7 mouse cellular contexts compared by ENCODE assay signal in the genomic region with DNA sequence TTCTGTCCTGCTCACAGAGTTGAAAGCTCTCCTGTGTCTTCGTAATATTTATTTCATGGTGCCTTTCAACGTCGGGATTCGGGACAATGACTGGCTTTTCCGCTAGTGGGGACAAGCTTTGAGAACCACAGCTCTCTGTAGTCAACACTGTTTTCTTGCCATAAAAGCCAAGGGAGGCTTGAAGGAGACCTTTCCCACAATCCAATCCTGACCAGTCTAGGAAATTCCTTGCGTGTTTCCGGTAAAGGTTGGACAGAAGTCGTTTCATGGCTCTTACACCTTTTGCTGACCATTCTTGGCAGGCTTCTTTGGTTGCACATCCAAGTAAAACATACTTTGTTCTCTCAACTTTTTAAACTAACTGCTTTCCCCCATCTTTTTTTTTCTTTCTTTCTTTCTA.
DNase-seq lines count a peak whose midpoint lies in the region; ATAC-seq and TF ChIP-seq lines count a peak whose summit lies in the region.

No protein-coding gene starts in this region.

- H3K4me1 ChIP-seq in spleen, adult 2 months (ENCODE audit: control insufficient read depth, insufficient read depth, insufficient read length) = peaks cover 4% of the 10 kb centered on the region; the same call in 1 of the 2 replicates
- peaks cover 15% of the 10 kb centered on the region for H3K4me1 ChIP-seq in heart, embryonic 15.5 days (replicated peaks)
- peaks cover 38% of the 10 kb centered on the region for H3K4me1 ChIP-seq in liver, embryonic 12.5 days

- no peak for DNase-seq in spleen, adult 2 months (ENCODE audit: low read depth in 1 of 2, low spot score in 2 of 2)
- DNase-seq in spleen, postnatal 10 days (ENCODE audit: low spot score in 2 of 2) = no peak
- no peak for DNase-seq in adrenal gland, postnatal 36 days
- DNase-seq in right cerebral cortex, postnatal 14 days = no peak
- no peak for DNase-seq in cerebellum, postnatal 10 days

- TF ChIP-seq CTCF in spleen, adult 2 months (IDR thresholded peaks at IDR 0.05; ENCODE audit: extremely low read depth, insufficient read depth, insufficient read length, insufficient replicate concordance) = no peak

- H3K4me2 ChIP-seq in heart, embryonic 15.5 days = peak overlapping the region; percentile 93
- H3K4me2 ChIP-seq in liver, embryonic 12.5 days = peak overlapping the region; percentile 91

- H3K9me3 ChIP-seq in heart, embryonic 15.5 days (replicated peaks) = no peaks in the 10 kb centered on the region
- no peaks in the 10 kb centered on the region for H3K9me3 ChIP-seq in liver, embryonic 12.5 days (replicated peaks)

- 60% methylated on average over 8 of the region's 8 CpGs for WGBS in spleen, adult 2 months
- 72% methylated on average over 8 of the region's 8 CpGs for WGBS in heart, embryonic 15.5 days
- 80% methylated on average over 8 of the region's 8 CpGs for WGBS in liver, embryonic 12.5 days (ENCODE audit: insufficient replicate concordance)

- no peak for TF ChIP-seq POLR2A in spleen, adult 2 months (IDR thresholded peaks at IDR 0.05; ENCODE audit: low read depth, low read length)

- peak overlapping the region; percentile 91; the same call in 1 of the 2 replicates for H3K4me3 ChIP-seq in spleen, adult 2 months (ENCODE audit: extremely low read depth, insufficient read depth, insufficient read length)
- H3K4me3 ChIP-seq in heart, embryonic 15.5 days = peak overlapping the region; percentile 75
- H3K4me3 ChIP-seq in liver, embryonic 12.5 days = peak overlapping the region; percentile 71; the same call in 1 of the 2 replicates

- H3K27ac ChIP-seq in spleen, adult 2 months (ENCODE audit: insufficient read depth, low read length) = peak overlapping the region; percentile 91
- peak overlapping the region; percentile 94; the same call in 1 of the 2 replicates for H3K27ac ChIP-seq in heart, embryonic 15.5 days
- H3K27ac ChIP-seq in liver, embryonic 12.5 days = no peak overlapping the region

- no peaks in the 10 kb centered on the region; the same call in 1 of the 2 replicates for H3K27me3 ChIP-seq in spleen, adult 2 months (ENCODE audit: control insufficient read depth, insufficient read depth, low read length)
- H3K27me3 ChIP-seq in heart, embryonic 15.5 days = no peaks in the 10 kb centered on the region
- peaks cover 46% of the 10 kb centered on the region for H3K27me3 ChIP-seq in liver, embryonic 12.5 days (replicated peaks)

- no peaks in the 10 kb centered on the region for H3K36me3 ChIP-seq in spleen, adult 2 months (ENCODE audit: control insufficient read depth, insufficient read depth, low read length)
- H3K36me3 ChIP-seq in heart, embryonic 15.5 days = no peaks in the 10 kb centered on the region
- no peaks in the 10 kb centered on the region for H3K36me3 ChIP-seq in liver, embryonic 12.5 days

- no peak overlapping the region for H3K9ac ChIP-seq in heart, embryonic 15.5 days
- no peak overlapping the region for H3K9ac ChIP-seq in liver, embryonic 12.5 days

- no peak for ATAC-seq in heart, embryonic 15.5 days (replicated peaks; ENCODE audit: insufficient number of reproducible peaks, insufficient read depth, low FRiP score, low read depth)
- no peak for ATAC-seq in liver, embryonic 12.5 days
